Comparison of ENCODE assay signal across 18 mouse cellular contexts in genomic region chr3:127256681-127257080, GRCm38 (mm10).
DNase-seq lines count a peak whose midpoint lies in the region; ATAC-seq and TF ChIP-seq lines count a peak whose summit lies in the region.
"Had no signal": no experiment of that assay in that cellular context is flagged by ENCODE, and none has a peak within 500 bp of the region (broad histone marks: within the 10 kb centered on the region; RNA-seq: fewer than 3 reads in every experiment).

No protein-coding gene starts in this region.

- no peak overlapping the region for H3K4me3 ChIP-seq in lung, embryonic 16.5 days (ENCODE audit: low read length)
- H3K4me3 ChIP-seq in ES-Bruce4 (ENCODE audit: low read depth, low read length) = no peak overlapping the region
- no peak overlapping the region for H3K4me3 ChIP-seq in embryonic facial prominence, embryonic 12.5 days

- 65% methylated on average over 2 of the region's 2 CpGs for WGBS in lung, embryonic 16.5 days
- WGBS in embryonic facial prominence, embryonic 12.5 days = 58% methylated on average over 2 of the region's 2 CpGs

- no peak; the same call in 1 of the 2 replicates for ATAC-seq in lung, embryonic 16.5 days (ENCODE audit: low read depth)
- ATAC-seq in embryonic facial prominence, embryonic 12.5 days (ENCODE audit: insufficient number of reproducible peaks, insufficient read depth, low FRiP score, low TSS enrichment) = no peak
- ATAC-seq: CD4-positive, CD25-positive, alpha-beta regulatory T cell, adult 4 months; liver, embryonic 12.5 days had no signal

- TF ChIP-seq CTCF in ES-Bruce4 (IDR thresholded peaks at IDR 0.05; ENCODE audit: low read depth, low read length) = no peak

- 0 out of 2 replicates have a peak, but pooled peaks cover 3% of the 10 kb centered on the region for H3K4me1 ChIP-seq in lung, embryonic 16.5 days (replicated peaks; ENCODE audit: control insufficient read depth, insufficient read depth, low read length)
- H3K4me1 ChIP-seq in ES-Bruce4 (ENCODE audit: control insufficient read depth, insufficient read depth, low read length) = peaks cover 2% of the 10 kb centered on the region
- H3K4me1 ChIP-seq in embryonic facial prominence, embryonic 12.5 days = no peaks in the 10 kb centered on the region
- H3K4me1 ChIP-seq: liver, embryonic 12.5 days had no signal

- no peaks in the 10 kb centered on the region for H3K36me3 ChIP-seq in lung, embryonic 16.5 days (ENCODE audit: control insufficient read depth, insufficient read depth, low read length)
- no peaks in the 10 kb centered on the region for H3K36me3 ChIP-seq in ES-Bruce4 (ENCODE audit: control insufficient read depth, insufficient read depth, low read length, poor library complexity, severe bottlenecking)
- no peaks in the 10 kb centered on the region for H3K36me3 ChIP-seq in embryonic facial prominence, embryonic 12.5 days
- H3K36me3 ChIP-seq: heart, embryonic 15.5 days; hindbrain, embryonic 15.5 days; limb, embryonic 13.5 days; liver, embryonic 12.5 days; neural tube, embryonic 13.5 days had no signal

- TF ChIP-seq POLR2A in ES-Bruce4 (IDR thresholded peaks at IDR 0.05; ENCODE audit: insufficient read depth, low read length) = no peak

- no peak overlapping the region for H3K4me2 ChIP-seq in lung, embryonic 16.5 days (ENCODE audit: low read depth, low read length)
- no peak overlapping the region for H3K4me2 ChIP-seq in embryonic facial prominence, embryonic 12.5 days (replicated peaks)

- TF ChIP-seq EP300 in ES-Bruce4 (IDR thresholded peaks at IDR 0.05; ENCODE audit: insufficient read depth, low read depth, low read length) = no peak

- DNase-seq in embryo, embryonic 10.5 days (ENCODE audit: low spot score) = peak; percentile 31
- DNase-seq in embryo, embryonic 11 days = no peak
- no peak for DNase-seq in lung, postnatal 10 days
- no peak for DNase-seq in urinary bladder, postnatal 14 days (ENCODE audit: low spot score)
- DNase-seq in adrenal gland, adult (ENCODE audit: inconsistent age in 2 of 2, low spot score in 1 of 2) = no peak
- DNase-seq: adrenal gland, postnatal 25 days; kidney, adult 2 months; lung, adult 18-20 months; retina, postnatal 1 day had no signal

- no peaks in the 10 kb centered on the region for H3K9me3 ChIP-seq in lung, embryonic 16.5 days (ENCODE audit: control insufficient read depth, low read length)
- no peaks in the 10 kb centered on the region for H3K9me3 ChIP-seq in ES-Bruce4 (replicated peaks; ENCODE audit: control insufficient read depth, insufficient read depth, low read length, poor library complexity, severe bottlenecking)
- H3K9me3 ChIP-seq in embryonic facial prominence, embryonic 12.5 days = no peaks in the 10 kb centered on the region
- H3K9me3 ChIP-seq: heart, embryonic 15.5 days; hindbrain, embryonic 15.5 days; limb, embryonic 13.5 days; liver, embryonic 12.5 days; neural tube, embryonic 13.5 days had no signal

- H3K27ac ChIP-seq in lung, embryonic 16.5 days (ENCODE audit: low read length) = peak overlapping the region; percentile 94; the same call in 1 of the 2 replicates
- peak overlapping the region; percentile 55; the same call in 1 of the 2 replicates for H3K27ac ChIP-seq in ES-Bruce4 (ENCODE audit: insufficient read depth, low read length)
- 0 out of 2 replicates have a peak overlapping the region, but pooled peaks have one; percentile 90 for H3K27ac ChIP-seq in embryonic facial prominence, embryonic 12.5 days
- H3K27ac ChIP-seq: liver, embryonic 12.5 days had no signal

- H3K27me3 ChIP-seq in lung, embryonic 16.5 days (ENCODE audit: control insufficient read depth, insufficient read depth, low read depth, low read length) = no peaks in the 10 kb centered on the region
- no peaks in the 10 kb centered on the region for H3K27me3 ChIP-seq in ES-Bruce4 (ENCODE audit: control insufficient read depth, insufficient read depth, low read length, poor library complexity, severe bottlenecking)
- no peaks in the 10 kb centered on the region for H3K27me3 ChIP-seq in embryonic facial prominence, embryonic 12.5 days
- H3K27me3 ChIP-seq: heart, embryonic 15.5 days; hindbrain, embryonic 15.5 days; limb, embryonic 13.5 days; liver, embryonic 12.5 days; neural tube, embryonic 13.5 days had no signal

- no peak overlapping the region for H3K9ac ChIP-seq in lung, embryonic 16.5 days (ENCODE audit: low read length)
- H3K9ac ChIP-seq in ES-Bruce4 (ENCODE audit: low read depth, poor library complexity, severe bottlenecking) = no peak overlapping the region
- H3K9ac ChIP-seq in embryonic facial prominence, embryonic 12.5 days = no peak overlapping the region
- H3K9ac ChIP-seq: liver, embryonic 12.5 days had no signal
